Mouse (Mus musculus): ENCODE results near the gene Abca17.

- TF ChIP-seq CTCF (IDR thresholded peaks at IDR 0.05; ENCODE audit: insufficient read depth, low read depth, low read length) (no peak), POLR2A (IDR thresholded peaks at IDR 0.05; ENCODE audit: insufficient read depth, low read depth, low read length) (no peak)
Measured at GRCm38 (mm10) chr17:24267133-24267532, 83.7 kb downstream of the Abca17 start.
